Mouse (Mus musculus) liver, adult 2 months (tissue): ENCODE data around the gene Gsg1l. TPM values are rescaled to one million over a fixed set of nuclear protein-coding genes. Genes with fewer than 3 reads are reported as not detected.

Experiments
- DNase-seq: peaks from one replicate; pipeline ENCODE4 v3.0.0-alpha.2; 2011; ENCODE audit warnings: low read depth, low spot score; ENCODE audit errors: extremely low read depth
- H3K27ac ChIP-seq: fragments of 200-500 bp; replicated peaks from 2 replicates; pipeline ENCODE4 v1.5.1; 2012; ENCODE audit warnings: low read depth, mild to moderate bottlenecking, control low read depth, inconsistent platforms, low read length; ENCODE audit not compliant: insufficient read depth
- H3K27me3 ChIP-seq: fragments of 200-500 bp; 2 replicates; pipeline ENCODE4 v1.6.1; 2012; ENCODE audit warnings: mild to moderate bottlenecking, moderate library complexity, low read length, inconsistent platforms; ENCODE audit not compliant: control insufficient read depth, insufficient read depth
- H3K36me3 ChIP-seq: fragments of 200-500 bp; 2 replicates; pipeline ENCODE4 v1.6.1; 2012; ENCODE audit warnings: low read length, inconsistent platforms; ENCODE audit not compliant: control insufficient read depth, insufficient read depth
- H3K4me1 ChIP-seq: fragments of 200-500 bp; 2 replicates; pipeline ENCODE4 v1.6.1; 2011; ENCODE audit warnings: low read length; ENCODE audit not compliant: control insufficient read depth, insufficient read depth
- H3K4me3 ChIP-seq: fragments of 200-500 bp; 2 replicates; pipeline ENCODE4 v1.5.1; 2011; ENCODE audit warnings: low read depth, mild to moderate bottlenecking, control low read depth, low read length, moderate library complexity; ENCODE audit not compliant: insufficient read depth
- H3K79me2 ChIP-seq: fragments of 200-500 bp; 2 replicates; pipeline ENCODE4 v1.6.1; 2012; ENCODE audit warnings: inconsistent platforms, mild to moderate bottlenecking, low read length, moderate library complexity; ENCODE audit not compliant: control insufficient read depth, insufficient read depth
- H3K9ac ChIP-seq: fragments of 200-500 bp; 2 replicates; pipeline ENCODE4 v1.6.1; 2012; ENCODE audit warnings: low read depth, mild to moderate bottlenecking, control low read depth, inconsistent platforms, low read length
- CTCF ChIP-seq: fragments of 200-500 bp; IDR thresholded peaks from 2 replicates; pipeline ENCODE4 v1.5.1; 2011; ENCODE audit warnings: low read depth, low read length, control low read depth
- POLR2A ChIP-seq: fragments of 200-500 bp; IDR thresholded peaks from 2 replicates; pipeline ENCODE4 v1.6.1; 2011; ENCODE audit warnings: low read length, control low read depth; ENCODE audit not compliant: insufficient read depth; ENCODE audit errors: extremely low read depth
- WGBS: fragments of 180-500 bp; shearing (Covaris S2); methylation state at CpG from one replicate; pipeline ENCODE4 v1.1.7; 2018; 5-methylcytosine and 5-hydroxymethylcytosine counted together
- polyA plus RNA-seq: library from polyadenylated mRNA; depleted of rRNA; stranded (reverse); fragments of >200 nt; gene quantifications from 2 replicates; pipeline ENCODE4 v1.2.3, GENCODE M21; 2012
- total RNA-seq: library from RNA; depleted of rRNA; stranded (reverse); fragments of >200 nt; gene quantifications from 2 replicates; pipeline ENCODE4 v1.2.3, GENCODE M21; 2014

The Gsg1l gene
- total and polyA plus RNA-seq, 2 experiments: 0.31 TPM; not detected in 1

GRCm38 (mm10) chr7:125991846-125992245, 90.4 kb downstream of the Gsg1l start:
- no peak for DNase-seq
- no peaks in the 10 kb centered on the region for H3K4me1 ChIP-seq
- H3K4me3 ChIP-seq: no peak overlapping the region
- TF ChIP-seq POLR2A (no peak), CTCF (no peak)
- H3K9ac ChIP-seq: no peak overlapping the region
- no peaks in the 10 kb centered on the region for H3K79me2 ChIP-seq
- H3K36me3 ChIP-seq: no peaks in the 10 kb centered on the region
- H3K27ac ChIP-seq: no peak overlapping the region
- 70% methylated on average over 2 of the region's 2 CpGs for WGBS
- H3K27me3 ChIP-seq: no peaks in the 10 kb centered on the region

- H3K9ac ChIP-seq: no peak overlapping the region
- DNase-seq: no peak
- TF ChIP-seq POLR2A: no peak
- TF ChIP-seq CTCF: no peak
Observed at GRCm38 (mm10) chr7:125989969-125990368, 92.2 kb downstream of the Gsg1l start.

GRCm38 (mm10) chr7:125989489-125989888, 92.7 kb downstream of the Gsg1l start:
- TF ChIP-seq POLR2A (no peak), CTCF (no peak)
- Histone ChIP-seq H3K36me3 (no peaks in the 10 kb centered on the region), H3K27ac (no peak overlapping the region), H3K4me1 (no peaks in the 10 kb centered on the region), H3K4me3 (no peak overlapping the region), H3K27me3 (no peaks in the 10 kb centered on the region), H3K79me2 (no peaks in the 10 kb centered on the region), H3K9ac (no peak overlapping the region)
- DNase-seq: no peak
- 49% methylated on average over 4 of the region's 4 CpGs for WGBS

More at GRCm38 (mm10) chr7:125989969-125990368, 92.2 kb downstream of the Gsg1l start:
- Histone ChIP-seq H3K36me3 (no peaks in the 10 kb centered on the region), H3K79me2 (no peaks in the 10 kb centered on the region), H3K4me1 (no peaks in the 10 kb centered on the region), H3K27ac (no peak overlapping the region), H3K4me3 (no peak overlapping the region), H3K27me3 (no peaks in the 10 kb centered on the region)
- WGBS: 84% methylated on average over 7 of the region's 7 CpGs

GRCm38 (mm10) chr7:125988326-125988725, 93.9 kb downstream of the Gsg1l start:
- H3K27ac ChIP-seq: no peak overlapping the region
- no peak for DNase-seq
- TF ChIP-seq POLR2A (no peak), CTCF (no peak)
- no peaks in the 10 kb centered on the region for H3K79me2 ChIP-seq
- H3K4me3 ChIP-seq: no peak overlapping the region
- H3K36me3 ChIP-seq: no peaks in the 10 kb centered on the region
- no peaks in the 10 kb centered on the region for H3K4me1 ChIP-seq
- no peaks in the 10 kb centered on the region for H3K27me3 ChIP-seq
- WGBS: 87% methylated on average over 3 of the region's 3 CpGs
- no peak overlapping the region for H3K9ac ChIP-seq

- H3K27me3 ChIP-seq: no peaks in the 10 kb centered on the region
- 60% methylated on average over 3 of the region's 3 CpGs for WGBS
- TF ChIP-seq POLR2A (no peak), CTCF (no peak)
- H3K9ac ChIP-seq: no peak overlapping the region
- H3K4me3 ChIP-seq: no peak overlapping the region
- no peak overlapping the region for H3K27ac ChIP-seq
- no peaks in the 10 kb centered on the region for H3K4me1 ChIP-seq
- H3K79me2 ChIP-seq: no peaks in the 10 kb centered on the region
- no peak for DNase-seq
- H3K36me3 ChIP-seq: no peaks in the 10 kb centered on the region
Observed at GRCm38 (mm10) chr7:125987117-125987516, 95.1 kb downstream of the Gsg1l start.

- Histone ChIP-seq H3K79me2 (no peaks in the 10 kb centered on the region), H3K27ac (no peak overlapping the region), H3K4me3 (no peak overlapping the region), H3K4me1 (no peaks in the 10 kb centered on the region), H3K9ac (no peak overlapping the region), H3K27me3 (no peaks in the 10 kb centered on the region), H3K36me3 (no peaks in the 10 kb centered on the region)
- no peak for DNase-seq
- 64% methylated on average over 10 of the region's 10 CpGs for WGBS
- no peak for TF ChIP-seq POLR2A
- no peak for TF ChIP-seq CTCF
Observed at GRCm38 (mm10) chr7:125985565-125985964, 96.6 kb downstream of the Gsg1l start.
